Mouse (Mus musculus): Measurements from ENCODE around the gene Epop. TPM values are rescaled to one million over a fixed set of nuclear protein-coding genes. Genes with fewer than 3 reads are reported as not detected.
A peak's percentile ranks its signal among the peaks of the same experiment; 100 is the strongest.

The Epop gene
- polyA plus RNA-seq, 1 experiment from 2014 or later, result 11.6 TPM

DNA sequence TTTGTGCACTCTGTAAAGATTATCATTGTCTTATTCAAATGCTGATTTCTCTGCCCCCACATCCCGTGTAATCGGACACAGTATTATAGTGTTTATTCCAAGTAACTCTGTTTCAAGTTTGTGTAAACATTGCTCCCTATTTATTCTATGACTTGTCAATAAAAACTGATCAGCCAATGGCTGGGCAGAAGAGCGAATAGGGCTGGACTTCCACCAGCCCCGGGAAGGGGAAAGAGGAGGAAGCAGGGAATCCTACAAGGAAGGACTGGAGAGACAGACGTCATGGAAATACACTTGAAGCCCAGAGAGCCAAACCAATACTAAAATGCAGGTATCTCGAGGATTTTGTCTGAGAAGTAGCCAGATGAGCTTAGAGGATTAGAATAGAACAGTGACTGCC lies 35.4 kb downstream of the Epop start:
- 64% methylated on average over 6 of the region's 6 CpGs for WGBS
- Histone ChIP-seq H3K27ac (no peak overlapping the region), H3K27me3 (ENCODE audit: poor library complexity, severe bottlenecking) (peaks cover 28% of the 10 kb centered on the region), H3K4me1 (peaks cover 22% of the 10 kb centered on the region), H3K9me3 (no peaks in the 10 kb centered on the region), H3K4me3 (no peak overlapping the region), H3K36me3 (replicated peaks) (no peaks in the 10 kb centered on the region)
- DNase-seq (ENCODE audit: extremely low spot score, low spot score), result no peak

DNA sequence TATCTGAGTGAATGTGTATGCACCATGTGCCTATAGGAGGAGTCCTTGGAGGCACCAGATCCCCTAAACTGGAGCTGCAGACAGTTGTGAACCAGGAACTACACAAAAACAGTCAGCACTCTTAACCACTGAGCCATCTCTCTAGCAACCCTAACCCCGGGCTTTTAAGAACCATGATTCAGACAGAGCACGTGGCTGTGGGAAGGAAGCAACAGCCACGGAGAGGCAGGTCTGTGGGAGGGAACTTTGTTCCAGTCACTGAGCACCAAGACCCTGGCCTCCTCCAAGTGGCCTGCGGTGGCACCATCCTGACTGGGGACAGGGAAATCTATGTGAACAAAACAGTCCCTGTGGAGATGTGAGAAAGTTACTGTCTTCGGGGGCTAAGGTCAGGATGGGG lies 37.6 kb downstream of the Epop start:
- WGBS, result 31% methylated on average over 5 of the region's 5 CpGs
- no peak for DNase-seq (ENCODE audit: extremely low spot score, low spot score)
- H3K36me3 ChIP-seq (replicated peaks), result no peaks in the 10 kb centered on the region
- no peaks in the 10 kb centered on the region for H3K9me3 ChIP-seq
- peaks cover 26% of the 10 kb centered on the region for H3K4me1 ChIP-seq
- peaks cover 47% of the 10 kb centered on the region for H3K27me3 ChIP-seq (ENCODE audit: poor library complexity, severe bottlenecking)
- H3K4me3 ChIP-seq, result no peak overlapping the region
- no peak overlapping the region for H3K27ac ChIP-seq

DNA sequence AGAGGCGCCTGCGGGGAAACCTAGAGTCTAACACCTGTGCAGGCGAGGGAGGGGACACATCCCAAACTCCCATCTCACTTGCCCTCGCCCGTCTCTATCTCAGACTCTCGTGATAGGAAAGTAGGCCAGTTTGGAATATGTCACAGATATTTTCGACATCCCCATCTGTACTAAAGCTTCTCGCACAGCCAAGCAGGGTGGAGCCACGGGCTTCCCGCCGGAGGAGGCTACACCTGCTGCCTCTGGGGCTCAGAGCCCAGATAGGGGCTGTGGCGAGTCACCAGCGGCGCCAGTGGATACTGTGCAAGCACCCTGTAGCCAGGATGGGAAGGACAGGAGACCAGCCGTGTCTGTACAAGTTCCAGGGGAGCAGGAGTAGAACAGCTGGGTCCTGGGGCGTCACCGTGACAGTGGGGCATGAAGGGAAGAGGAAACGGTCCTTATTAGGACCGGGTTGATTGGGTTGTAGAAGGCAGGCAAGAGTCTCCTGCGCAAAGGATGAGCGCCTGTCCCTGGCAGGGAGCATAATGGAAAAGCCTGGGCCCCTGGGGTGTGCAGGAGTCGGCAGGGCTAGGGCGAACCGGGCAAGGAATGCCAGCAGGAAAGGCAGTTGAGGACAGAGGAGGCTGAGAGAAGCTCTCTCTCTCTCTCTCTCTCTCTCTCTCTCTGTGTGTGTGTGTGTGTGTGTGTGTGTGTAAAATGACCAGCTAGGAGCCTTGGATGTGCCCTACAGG lies 39.1 kb downstream of the Epop start:
- H3K36me3 ChIP-seq (replicated peaks), result no peaks in the 10 kb centered on the region
- 29% methylated on average over 24 of the region's 24 CpGs for WGBS
- peak overlapping the region; percentile 61; the same call in 1 of the 2 replicates for H3K27ac ChIP-seq
- H3K4me1 ChIP-seq, result peaks cover 26% of the 10 kb centered on the region
- DNase-seq (ENCODE audit: extremely low spot score, low spot score), result no peak
- no peak overlapping the region for H3K4me3 ChIP-seq
- peaks cover 47% of the 10 kb centered on the region for H3K27me3 ChIP-seq (ENCODE audit: poor library complexity, severe bottlenecking)
- no peaks in the 10 kb centered on the region for H3K9me3 ChIP-seq

DNA sequence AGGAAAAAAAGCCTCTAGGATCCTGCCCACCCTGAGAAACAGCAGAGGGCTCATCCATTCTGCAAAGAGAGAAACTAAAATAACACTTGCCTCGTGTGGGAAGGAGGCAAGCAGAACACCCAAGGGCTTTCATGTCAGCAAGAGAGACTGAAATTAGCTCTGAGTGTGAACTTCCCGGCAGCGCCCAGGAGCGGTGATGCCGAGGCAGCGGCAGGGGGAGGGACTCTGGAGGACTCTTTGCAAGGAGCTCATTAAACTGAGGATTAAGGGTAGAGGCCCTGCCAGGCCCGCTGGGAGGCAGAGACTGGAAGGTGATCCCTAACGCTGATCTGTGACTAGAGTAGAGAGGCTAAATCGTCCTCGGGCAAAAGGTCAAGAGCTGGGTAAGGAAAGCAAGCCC lies 40.3 kb downstream of the Epop start:
- H3K4me3 ChIP-seq, result no peak overlapping the region
- H3K27ac ChIP-seq, result 0 out of 2 replicates have a peak overlapping the region, but pooled peaks have one; percentile 48
- peak; percentile 58 for DNase-seq (ENCODE audit: extremely low spot score, low spot score)

DNA sequence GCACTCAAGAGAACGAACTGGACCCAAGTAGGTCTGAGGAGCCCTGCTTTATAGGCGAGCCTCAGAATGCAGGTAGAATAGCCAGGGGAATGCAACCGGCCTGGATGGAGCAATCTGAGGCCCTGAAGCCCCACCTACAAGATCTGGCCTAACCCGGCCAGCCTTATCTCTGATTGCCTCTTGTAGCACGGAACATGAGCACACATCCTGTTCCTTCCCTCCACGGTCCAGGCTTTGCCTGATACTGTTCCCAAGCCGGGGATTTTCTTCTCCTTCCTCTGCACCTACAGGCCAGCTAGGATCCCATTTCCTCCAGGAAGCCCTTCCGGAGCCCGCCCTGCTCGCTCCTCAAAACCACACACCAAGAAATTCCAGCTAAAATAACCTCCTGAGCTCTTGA lies 43.6 kb downstream of the Epop start:
- Histone ChIP-seq H3K27ac (no peak overlapping the region), H3K4me1 (peaks cover 20% of the 10 kb centered on the region), H3K9me3 (peaks cover 3% of the 10 kb centered on the region; the same call in 1 of the 2 replicates), H3K27me3 (ENCODE audit: poor library complexity, severe bottlenecking) (peaks cover 39% of the 10 kb centered on the region), H3K4me3 (no peak overlapping the region), H3K36me3 (replicated peaks) (no peaks in the 10 kb centered on the region)
- WGBS, result 75% methylated on average over 10 of the region's 10 CpGs
- DNase-seq (ENCODE audit: extremely low spot score, low spot score), result no peak

More for the DNA sequence above, 40.3 kb downstream of the Epop start:
- Histone ChIP-seq H3K4me1 (peaks cover 26% of the 10 kb centered on the region), H3K27me3 (ENCODE audit: poor library complexity, severe bottlenecking) (peaks cover 47% of the 10 kb centered on the region), H3K9me3 (no peaks in the 10 kb centered on the region), H3K36me3 (replicated peaks) (no peaks in the 10 kb centered on the region)
- under 1% methylated on average over 10 of the region's 10 CpGs for WGBS

DNA sequence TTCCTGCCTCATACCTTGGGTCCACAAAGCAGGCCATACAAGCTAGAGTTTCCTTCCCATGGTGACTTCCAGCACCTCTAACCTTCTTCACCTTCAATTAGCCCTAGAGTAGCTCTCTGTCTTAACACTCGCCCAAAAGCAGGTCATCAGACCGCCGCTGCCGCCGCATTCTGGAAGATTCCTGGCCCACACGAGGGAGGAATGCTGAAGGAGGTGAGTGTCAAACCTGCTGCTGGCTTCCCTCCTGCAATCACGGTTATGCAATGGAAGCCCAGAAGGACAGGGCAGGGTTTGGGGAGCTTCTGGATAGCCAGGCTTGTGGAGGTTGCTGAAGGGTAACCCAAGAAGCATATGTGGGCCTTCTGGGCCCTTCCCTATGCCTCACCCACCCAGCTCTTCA lies 45.0 kb downstream of the Epop start:
- H3K36me3 ChIP-seq (replicated peaks), result no peaks in the 10 kb centered on the region
- H3K27me3 ChIP-seq (ENCODE audit: poor library complexity, severe bottlenecking), result peaks cover 28% of the 10 kb centered on the region

DNA sequence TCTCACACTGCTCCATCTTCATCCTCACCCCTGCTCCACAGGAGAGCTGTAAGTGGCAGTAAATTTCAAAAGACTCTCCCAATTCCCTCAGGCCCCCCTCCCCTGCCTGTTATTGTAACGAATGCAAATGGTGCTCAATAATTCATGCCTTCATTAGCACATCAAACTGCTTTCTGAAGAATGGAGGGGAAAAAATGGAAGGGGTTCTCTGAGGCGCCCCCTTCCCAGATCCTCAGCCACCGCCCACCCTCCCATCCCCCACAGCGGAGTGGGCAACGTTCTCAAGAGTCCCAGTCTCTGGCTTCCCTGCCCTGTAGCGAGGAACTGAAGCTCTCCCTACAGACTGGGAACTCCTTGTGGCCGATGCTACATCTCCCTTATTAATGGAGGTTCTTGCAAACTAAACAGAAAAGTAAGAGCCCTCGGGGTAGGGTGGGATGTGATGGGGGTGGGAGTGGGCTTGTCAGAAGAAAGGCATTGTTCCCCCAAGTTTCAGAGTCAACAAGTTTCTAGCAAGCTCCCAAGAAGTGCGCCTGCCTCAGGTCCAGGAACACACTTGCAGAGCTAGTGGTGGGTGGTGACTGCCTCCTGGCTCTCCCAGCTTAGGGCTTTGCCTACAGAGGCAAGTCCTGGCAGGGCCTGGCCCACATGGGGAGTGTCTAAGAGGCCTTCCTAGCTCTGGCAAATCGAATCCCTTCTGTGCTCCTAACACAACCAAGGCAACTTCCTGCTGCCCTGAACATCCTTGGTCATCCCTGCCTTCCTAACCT lies 50.2 kb downstream of the Epop start:
- Histone ChIP-seq H3K4me3 (peak overlapping the region; percentile 9; the same call in 1 of the 2 replicates), H3K36me3 (replicated peaks) (no peaks in the 10 kb centered on the region), H3K27me3 (ENCODE audit: poor library complexity, severe bottlenecking) (peaks cover 57% of the 10 kb centered on the region), H3K4me1 (peaks cover 46% of the 10 kb centered on the region), H3K9me3 (peaks cover 3% of the 10 kb centered on the region; the same call in 1 of the 2 replicates), H3K27ac (peak overlapping the region; percentile 67)
- 20% methylated on average over 10 of the region's 10 CpGs for WGBS
- peak; percentile 21 for DNase-seq (ENCODE audit: extremely low spot score, low spot score)

More for the DNA sequence above, 45.0 kb downstream of the Epop start:
- DNase-seq (ENCODE audit: extremely low spot score, low spot score), result no peak
- WGBS, result 84% methylated on average over 7 of the region's 7 CpGs
- H3K27ac ChIP-seq, result no peak overlapping the region
- peaks cover 3% of the 10 kb centered on the region; the same call in 1 of the 2 replicates for H3K9me3 ChIP-seq
- H3K4me3 ChIP-seq, result no peak overlapping the region
- peaks cover 12% of the 10 kb centered on the region for H3K4me1 ChIP-seq

DNA sequence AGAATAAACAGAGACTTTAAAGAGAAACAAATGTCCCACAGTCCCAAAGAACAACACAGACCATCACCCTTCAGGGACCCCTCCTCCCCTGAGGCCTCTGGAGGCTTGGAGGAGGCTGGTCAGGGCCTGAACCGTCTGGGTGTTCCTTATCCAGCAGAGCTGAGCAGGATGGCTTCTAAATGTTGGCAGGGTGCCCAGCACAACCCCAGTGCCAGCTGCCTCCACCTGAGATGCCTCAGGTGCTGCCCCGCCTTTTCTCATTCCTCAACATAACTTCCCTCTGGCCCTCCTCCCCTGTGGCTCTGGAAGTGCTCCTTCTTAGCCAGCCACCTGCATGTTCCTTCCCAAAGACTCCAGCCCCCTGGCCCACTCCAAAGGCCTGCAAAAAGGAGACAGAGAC lies 51.2 kb downstream of the Epop start:
- Histone ChIP-seq H3K4me1 (peaks cover 56% of the 10 kb centered on the region), H3K4me3 (no peak overlapping the region), H3K27me3 (ENCODE audit: poor library complexity, severe bottlenecking) (peaks cover 67% of the 10 kb centered on the region), H3K27ac (peak overlapping the region; percentile 67), H3K9me3 (peaks cover 3% of the 10 kb centered on the region; the same call in 1 of the 2 replicates), H3K36me3 (replicated peaks) (no peaks in the 10 kb centered on the region)
- 47% methylated on average over 2 of the region's 2 CpGs for WGBS
- DNase-seq (ENCODE audit: extremely low spot score, low spot score), result no peak

Small RNA genes lying within 50 kb of the gene (microRNA-seq; reads per million reads assigned to microRNA genes)
- gene Gm24158 (0.90 reads per million), gene Mir6927 (0.90 reads per million)

Other genes starting within 250 kb of the Epop start
- gene Arhgap23, start 214.2 kb downstream of the Epop start, polyA plus RNA-seq (2016; fragmentation: Nextera tagmentation; extraction: Ambion mirVana), result 1.6 and 2.2 TPM in 2 replicates
- gene 4933428G20Rik, start 129.4 kb downstream of the Epop start, polyA plus RNA-seq (2016; fragmentation: Nextera tagmentation; extraction: Ambion mirVana), result 0.30 and 0.41 TPM in 2 replicates
- gene Srcin1, start 53.5 kb downstream of the Epop start, polyA plus RNA-seq (2016; fragmentation: Nextera tagmentation; extraction: Ambion mirVana), result 0.91 and 1.1 TPM in 2 replicates
- gene Mllt6, start 33.7 kb upstream of the Epop start, polyA plus RNA-seq (2016; fragmentation: Nextera tagmentation; extraction: Ambion mirVana), result 1.5 and 2.5 TPM in 2 replicates
- 17.0 and 21.7 TPM in 2 replicates for gene Cisd3, start 56.1 kb upstream of the Epop start, polyA plus RNA-seq (2016; fragmentation: Nextera tagmentation; extraction: Ambion mirVana)
- 18.4 and 20.9 TPM in 2 replicates for gene Pcgf2, start 70.8 kb upstream of the Epop start, polyA plus RNA-seq (2016; fragmentation: Nextera tagmentation; extraction: Ambion mirVana)
- gene Psmb3, start 73.7 kb upstream of the Epop start, polyA plus RNA-seq (2016; fragmentation: Nextera tagmentation; extraction: Ambion mirVana), result 627 and 634 TPM in 2 replicates
- 1.3 and 2.1 TPM in 2 replicates for gene Pip4k2b, start 115.0 kb upstream of the Epop start, polyA plus RNA-seq (2016; fragmentation: Nextera tagmentation; extraction: Ambion mirVana)
- gene Cwc25, start 136.9 kb upstream of the Epop start, polyA plus RNA-seq (2016; fragmentation: Nextera tagmentation; extraction: Ambion mirVana), result 20.3 and 22.0 TPM in 2 replicates
- 0.73 TPM in 1 of 2 replicates, not detected in the other for gene 1700001P01Rik, start 146.2 kb upstream of the Epop start, polyA plus RNA-seq (2016; fragmentation: Nextera tagmentation; extraction: Ambion mirVana)
- gene Rpl23, start 152.7 kb upstream of the Epop start, polyA plus RNA-seq (2016; fragmentation: Nextera tagmentation; extraction: Ambion mirVana), result 449 and 492 TPM in 2 replicates
- 85.5 and 87.3 TPM in 2 replicates for gene Lasp1, start 169.3 kb upstream of the Epop start, polyA plus RNA-seq (2016; fragmentation: Nextera tagmentation; extraction: Ambion mirVana)
- gene B230217C12Rik, start 211.1 kb upstream of the Epop start, polyA plus RNA-seq (2016; fragmentation: Nextera tagmentation; extraction: Ambion mirVana), result 13.3 and 15.9 TPM in 2 replicates

Measured in forebrain, embryonic 10.5 days (tissue).